Mouse (Mus musculus): ENCODE results near the gene Trpv2.

Trpv2 gene

GRCm38 (mm10) chr11:62573959-62574702, at the start of gene Trpv2:
Trpv2 (plus strand) TSS chr11:62574486.
- CTCF ChIA-PET: interaction anchor here in 3 of 4 experiments (0.6 to 1.7 kb wide), 8 partner anchors 9 to 1767 kb away, joined by 3 to 8 read pairs (median 4); no protein-coding TSS in a partner anchor

GRCm38 (mm10) chr11:62537089-62537488, 37.2 kb upstream of the Trpv2 start:
- CTCF ChIA-PET: interaction anchor here in 1 of 4 experiments (1.4 kb wide), 1 partner anchor 17 kb away, joined by 3 read pairs; no protein-coding TSS in a partner anchor
- POLR2A ChIA-PET: interaction anchor here (0.6 to 33.1 kb wide), 30 partner anchors 5 to 228 kb away, joined by 3 to 1188 read pairs (median 14); partner anchors contain the start of genes Ubb (in 4 of the 4) and Cenpv (in 1 of the 4)

More at GRCm38 (mm10) chr11:62573959-62574702, at the start of gene Trpv2:
- POLR2A ChIA-PET: interaction anchor here (0.6 to 33.5 kb wide), 32 partner anchors 9 to 89 kb away, joined by 3 to 727 read pairs (median 6); partner anchors contain the start of gene Ubb (in 4 of the 4)

DNA sequence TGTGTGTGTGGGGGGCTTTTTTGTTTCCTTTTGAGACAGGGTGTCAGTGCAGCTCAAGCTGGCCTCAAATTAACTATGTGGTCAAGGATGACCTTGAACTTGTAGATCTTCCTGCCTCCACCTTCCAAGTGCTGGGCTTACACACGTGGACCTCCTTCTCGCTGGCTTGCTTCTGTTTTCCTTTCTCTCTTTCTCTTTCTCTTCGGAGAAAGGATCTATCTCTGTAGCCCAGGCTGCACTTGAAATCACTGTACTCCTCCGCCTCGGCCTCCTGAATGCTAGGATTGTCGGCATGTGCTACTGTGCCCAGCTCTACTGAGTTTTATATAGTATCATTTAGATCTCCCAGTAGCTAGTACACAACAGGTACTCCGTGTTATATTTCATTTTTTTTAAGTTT, 36.7 kb upstream of the Trpv2 start:
- POLR2A ChIA-PET: interaction anchor here (0.6 to 33.1 kb wide), 49 partner anchors 6 to 251 kb away, joined by 3 to 1188 read pairs (median 7); partner anchors contain the start of genes Ubb (in 4 of the 4) and Cenpv (in 1 of the 4)
- CTCF ChIA-PET: interaction anchor here in 2 of 4 experiments (0.6 to 1.4 kb wide), 3 partner anchors 16 to 47 kb away, joined by 3 read pairs; no protein-coding TSS in a partner anchor

DNA sequence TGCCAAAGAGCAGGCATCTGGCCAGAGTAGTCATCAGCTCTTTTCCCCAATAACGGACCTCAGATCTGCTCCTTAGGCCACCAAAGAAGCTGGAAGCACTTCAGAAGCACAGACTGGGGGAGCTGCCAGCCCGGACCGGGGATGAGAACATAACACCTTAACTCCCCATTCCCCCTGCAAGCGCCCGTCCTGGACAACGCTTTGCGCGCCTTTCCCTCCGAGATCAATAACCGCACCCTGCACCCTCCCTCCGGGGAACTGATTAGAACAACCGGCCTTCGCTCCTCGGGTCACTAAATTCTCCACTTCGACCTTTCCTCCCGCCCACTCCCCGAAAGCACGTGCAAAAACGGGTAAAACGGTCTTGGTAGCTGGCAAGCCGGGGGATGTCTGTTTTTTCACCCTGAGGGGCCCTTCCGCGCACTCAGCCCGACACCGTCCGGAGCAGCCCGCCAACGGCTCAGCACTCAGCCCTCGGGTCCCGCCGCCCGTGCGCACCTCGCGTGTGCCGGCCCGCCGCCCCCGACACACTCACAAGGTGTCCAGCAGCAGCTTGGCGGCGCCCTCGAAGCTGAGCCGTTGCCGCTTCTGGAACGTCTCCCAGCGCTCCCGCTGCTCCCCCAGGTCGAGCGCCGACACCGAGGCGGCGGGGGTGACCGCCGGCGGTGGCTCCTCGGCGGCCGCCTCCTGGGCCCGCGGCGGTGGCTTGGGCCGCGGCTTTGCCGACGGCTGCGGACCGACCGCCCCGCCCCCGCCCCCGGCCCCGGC, 35.8 kb upstream of the Trpv2 start:
- ChIA-PET POLR2A (interaction anchor here (0.5 to 33.1 kb wide), 65 partner anchors 7 to 250 kb away, joined by 3 to 1188 read pairs (median 6); partner anchors contain the start of genes Ubb (in 4 of the 4) and Cenpv (in 1 of the 4)), CTCF (interaction anchor here in 2 of 4 experiments (0.6 to 1.7 kb wide), 6 partner anchors 13 to 46 kb away, joined by 3 to 8 read pairs (median 3); partner anchors contain the start of gene Ubb (in 1 of the 2))

GRCm38 (mm10) chr11:62539089-62539890, 35.0 kb upstream of the Trpv2 start, which contains the start of gene Cenpv:
Cenpv (minus strand) TSS chr11:62539261.
- CTCF ChIA-PET: interaction anchor here in 3 of 4 experiments (0.5 to 1.7 kb wide), 5 partner anchors 12 to 71 kb away, joined by 3 to 8 read pairs (median 3); partner anchors contain the start of gene Ubb (in 1 of the 3)
- POLR2A ChIA-PET: interaction anchor here (0.5 to 33.1 kb wide), 66 partner anchors 7 to 233 kb away, joined by 3 to 1188 read pairs (median 6); partner anchors contain the start of genes Ubb (in 4 of the 4), Cenpv (in 1 of the 4), Ncor1 (in 1 of the 4) and Pigl (in 1 of the 4)

DNA sequence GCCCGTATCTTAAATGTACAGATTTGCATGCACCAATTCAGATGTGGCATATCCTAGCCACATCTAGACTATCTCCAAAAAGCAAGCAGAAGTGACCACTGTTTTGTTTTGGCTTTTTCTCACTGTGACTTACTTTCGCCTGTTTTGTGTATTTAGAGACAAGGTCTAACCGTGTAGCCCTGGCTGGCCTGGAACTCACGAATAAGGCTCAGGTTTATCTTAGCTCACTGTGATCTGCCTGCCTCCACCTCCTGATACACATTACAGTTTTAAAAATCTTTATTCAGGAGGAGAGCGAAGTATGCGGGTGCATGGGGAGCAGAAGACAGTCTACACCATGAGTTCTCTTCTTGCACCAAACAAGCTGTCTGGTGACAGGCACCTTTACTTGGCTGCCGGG, 34.1 kb upstream of the Trpv2 start:
- ChIA-PET CTCF (interaction anchor here in 1 of 4 experiments (1.7 kb wide), 1 partner anchor 21 kb away, joined by 8 read pairs; no protein-coding TSS in a partner anchor), POLR2A (interaction anchor here (0.5 to 33.1 kb wide), 32 partner anchors 6 to 111 kb away, joined by 3 to 1188 read pairs (median 13); partner anchors contain the start of genes Ubb (in 4 of the 4), Cenpv (in 1 of the 4) and Trpv2 (in 1 of the 4))

- ChIA-PET CTCF (interaction anchor here in 1 of 4 experiments (0.6 kb wide), 1 partner anchor 34 kb away, joined by 3 read pairs; no protein-coding TSS in a partner anchor), POLR2A (interaction anchor here (0.5 to 33.1 kb wide), 25 partner anchors 5 to 88 kb away, joined by 3 to 1188 read pairs (median 6); partner anchors contain the start of genes Ubb (in 4 of the 4) and Cenpv (in 1 of the 4))
Observed at GRCm38 (mm10) chr11:62540969-62541368, 33.3 kb upstream of the Trpv2 start.

DNA sequence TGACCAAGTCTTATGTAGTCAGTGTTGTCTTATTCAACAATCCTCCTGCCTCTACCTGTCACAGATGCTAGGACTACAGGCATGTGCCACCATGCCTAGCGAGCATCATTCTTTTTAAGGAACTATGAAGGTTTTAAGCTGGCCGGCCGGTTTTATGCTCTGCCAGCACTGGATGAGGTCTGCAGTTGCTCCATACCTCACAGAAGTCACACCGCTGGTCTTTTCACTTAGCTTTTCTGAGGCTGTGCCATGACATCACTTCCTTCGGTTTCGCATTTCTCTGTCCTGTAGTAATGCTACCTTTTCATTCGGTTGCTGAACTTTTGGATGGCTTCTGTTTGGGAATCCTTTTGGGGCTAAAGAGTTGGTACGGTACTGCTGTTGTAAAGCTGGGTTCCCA, 32.7 kb upstream of the Trpv2 start:
- CTCF ChIA-PET: interaction anchor here in 1 of 4 experiments (0.6 kb wide), 1 partner anchor 33 kb away, joined by 3 read pairs; no protein-coding TSS in a partner anchor
- POLR2A ChIA-PET: interaction anchor here (0.6 to 33.1 kb wide), 24 partner anchors 4 to 88 kb away, joined by 3 to 1188 read pairs (median 6); partner anchors contain the start of genes Ubb (in 4 of the 4) and Cenpv (in 1 of the 4)

- CTCF ChIA-PET: interaction anchor here in 1 of 4 experiments (0.7 kb wide), 1 partner anchor 24 kb away, joined by 9 read pairs; no protein-coding TSS in a partner anchor
- POLR2A ChIA-PET: interaction anchor here in 3 of 4 experiments (0.7 to 33.1 kb wide), 9 partner anchors 2 to 99 kb away, joined by 5 to 1188 read pairs (median 287); partner anchors contain the start of genes Ubb (in 2 of the 3) and Cenpv (in 1 of the 3)
Observed at GRCm38 (mm10) chr11:62543991-62544390, 30.3 kb upstream of the Trpv2 start.

- POLR2A ChIA-PET: interaction anchor here (0.5 to 33.0 kb wide), 117 partner anchors 9 to 620 kb away, joined by 3 to 1188 read pairs (median 9); partner anchors contain the start of genes Cenpv (in 4 of the 4), Ncor1 (in 3 of the 4), Pigl (in 3 of the 4) and Adora2b (in 2 of the 4)
- CTCF ChIA-PET: interaction anchor here in 3 of 4 experiments (0.7 to 1.2 kb wide), 6 partner anchors 55 to 301 kb away, joined by 3 to 4 read pairs (median 4); no protein-coding TSS in a partner anchor
Observed at GRCm38 (mm10) chr11:62549782-62550181, 24.5 kb upstream of the Trpv2 start.

DNA sequence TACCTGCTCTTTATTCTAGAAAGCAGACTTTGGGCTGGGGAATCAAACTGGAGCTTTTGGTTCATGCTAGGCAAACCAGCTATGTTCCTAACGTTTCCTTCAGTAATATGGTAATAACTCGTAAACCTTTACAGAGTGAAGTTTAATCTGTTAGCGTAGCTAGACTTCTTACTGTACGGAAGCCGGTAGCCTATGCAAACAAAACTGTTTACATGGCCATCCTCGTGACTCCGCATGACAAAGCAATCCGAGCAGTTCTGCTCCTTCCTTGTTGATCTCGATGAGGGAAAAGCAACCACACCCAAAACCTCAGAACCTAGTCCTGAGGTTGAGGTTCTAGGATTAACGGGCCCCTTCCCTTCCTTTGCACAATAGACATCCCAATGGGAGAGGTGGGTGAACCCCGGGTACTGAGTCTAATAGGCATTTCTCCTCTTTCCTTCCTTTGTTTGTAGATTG, 24.0 kb upstream of the Trpv2 start:
- ChIA-PET POLR2A (interaction anchor here (0.6 to 33.0 kb wide), 120 partner anchors 8 to 968 kb away, joined by 3 to 1188 read pairs (median 9); partner anchors contain the start of genes Cenpv (in 4 of the 4), Ncor1 (in 3 of the 4), Pigl (in 3 of the 4) and Zswim7 (in 3 of the 4)), CTCF (interaction anchor here in 2 of 4 experiments (0.5 to 1.2 kb wide), 3 partner anchors 28 to 182 kb away, joined by 3 to 4 read pairs (median 3); no protein-coding TSS in a partner anchor)

DNA sequence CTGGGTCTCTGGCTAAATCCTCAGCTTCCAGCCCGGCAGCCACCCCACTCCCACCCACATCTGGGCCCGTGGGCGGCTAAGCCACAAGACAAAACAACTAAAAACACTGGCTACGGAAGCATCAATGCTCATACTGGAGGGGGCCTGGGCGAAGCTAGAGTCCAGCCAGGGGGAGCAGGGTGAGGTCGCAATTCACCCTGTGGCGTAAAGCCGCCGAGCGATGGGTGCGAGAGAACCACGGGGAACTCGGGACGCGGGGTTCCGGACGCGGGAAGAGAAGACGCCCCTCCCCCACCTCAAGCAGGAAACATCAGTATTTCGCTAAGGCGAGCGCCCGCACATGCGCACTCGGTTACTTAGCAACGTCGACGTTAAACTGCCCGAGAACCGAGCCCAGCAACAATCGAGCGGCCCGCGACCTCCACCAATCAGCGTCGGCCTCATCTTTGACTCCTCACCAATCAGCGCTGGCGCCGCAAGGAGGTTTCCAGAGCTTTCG, 23.5 kb upstream of the Trpv2 start, which contains the start of gene Ubb:
Ubb (plus strand) TSS at position 445 of the 499 bp plus-strand sequence.
- ChIA-PET CTCF (interaction anchor here in 2 of 4 experiments (0.5 to 1.3 kb wide), 7 partner anchors 12 to 124 kb away, joined by 3 to 6 read pairs (median 4); partner anchors contain the start of gene Cenpv (in 1 of the 2)), POLR2A (interaction anchor here (0.6 to 33.0 kb wide), 265 partner anchors 8 to 1822 kb away, joined by 3 to 1188 read pairs (median 6); partner anchors contain the start of genes Cenpv (in 4 of the 4), Adora2b (in 3 of the 4), Ncor1 (in 3 of the 4) and Pigl (in 3 of the 4))

GRCm38 (mm10) chr11:62551226-62552119, 22.8 kb upstream of the Trpv2 start:
- CTCF ChIA-PET: interaction anchor here in 2 of 4 experiments (0.5 to 1.3 kb wide), 7 partner anchors 13 to 142 kb away, joined by 3 to 6 read pairs (median 4); partner anchors contain the start of gene Cenpv (in 1 of the 2)
- POLR2A ChIA-PET: interaction anchor here (0.5 to 33.0 kb wide), 278 partner anchors 8 to 1823 kb away, joined by 3 to 1188 read pairs (median 5); partner anchors contain the start of genes Cenpv (in 4 of the 4), Adora2b (in 3 of the 4), Ncor1 (in 3 of the 4) and Pigl (in 3 of the 4)

DNA sequence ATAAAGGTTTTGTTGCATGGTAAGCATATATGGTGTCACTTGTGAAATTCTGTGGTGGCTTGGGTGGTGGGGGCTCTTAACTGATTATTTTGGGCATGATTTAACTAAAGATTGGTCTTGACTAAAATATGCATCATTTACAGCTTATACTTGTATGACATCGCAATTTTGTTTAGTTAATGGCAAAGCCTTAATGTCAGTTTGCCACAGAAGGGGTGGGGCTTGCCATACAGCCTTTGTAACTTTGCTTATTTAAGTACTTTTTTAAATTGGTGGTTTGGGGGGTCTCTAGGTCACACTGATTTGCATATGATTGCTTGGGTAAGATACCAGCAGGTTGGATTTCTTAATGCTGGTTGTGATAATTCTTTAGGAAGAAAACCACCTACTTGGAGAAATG, 21.1 kb upstream of the Trpv2 start:
- POLR2A ChIA-PET: interaction anchor here in 3 of 4 experiments (0.6 to 33.0 kb wide), 49 partner anchors 8 to 304 kb away, joined by 3 to 1188 read pairs (median 5); partner anchors contain the start of genes Cenpv (in 3 of the 3), Trpv2 (in 2 of the 3), Adora2b (in 1 of the 3) and Ncor1 (in 1 of the 3)
- CTCF ChIA-PET: interaction anchor here in 1 of 4 experiments (0.8 kb wide), 1 partner anchor 15 kb away, joined by 3 read pairs; no protein-coding TSS in a partner anchor
